Mouse (Mus musculus): ENCODE data around the gene Gm815. TPM values are rescaled to one million over a fixed set of nuclear protein-coding genes. Genes with fewer than 3 reads are reported as not detected.

Gene Gm815
- total RNA-seq, 2 experiments from 2014 or later: not detected

GRCm38 (mm10) chr19:26872886-26873285 is 12.8 kb upstream of the Gm815 start:
- no peak for DNase-seq
- intact Hi-C loops (cut with DNase I; ENCODE audit: low total_unique reads): no loop called here

GRCm38 (mm10) chr19:26875601-26876000 is 10.1 kb upstream of the Gm815 start:
- no peak for DNase-seq
- intact Hi-C loops (cut with DNase I; ENCODE audit: low total_unique reads): no loop called here

DNA sequence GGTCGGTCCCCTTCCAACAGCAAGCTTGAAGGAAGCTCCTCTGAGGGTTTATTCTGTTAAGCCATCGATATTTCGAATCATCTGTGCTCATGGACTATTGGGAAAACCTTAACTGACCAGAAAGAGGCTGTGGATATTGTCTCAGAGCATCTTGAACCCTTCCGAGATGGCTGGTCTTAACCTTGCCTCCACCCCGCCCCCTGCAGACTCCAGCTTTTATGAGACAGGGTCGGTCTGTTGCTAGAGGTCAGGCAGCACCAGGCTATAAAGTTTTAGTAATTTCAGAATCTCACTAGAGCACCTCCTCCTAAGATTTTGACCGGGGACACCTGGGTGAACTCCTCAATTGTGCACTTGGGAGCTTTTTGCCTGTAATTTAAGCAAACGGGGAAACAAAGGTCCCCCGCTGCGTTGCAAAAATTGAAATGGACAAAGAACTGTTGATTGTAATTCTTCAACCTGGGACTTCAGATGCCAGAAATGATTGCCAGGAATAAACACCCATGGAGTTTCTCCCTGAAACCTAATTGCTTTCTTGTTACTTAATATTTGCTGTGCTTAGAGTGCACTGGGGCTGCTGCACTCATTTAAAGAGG is 8.4 kb upstream of the Gm815 start:
- no peak for DNase-seq
- intact Hi-C loops (cut with DNase I; ENCODE audit: low total_unique reads): no loop called here

DNA sequence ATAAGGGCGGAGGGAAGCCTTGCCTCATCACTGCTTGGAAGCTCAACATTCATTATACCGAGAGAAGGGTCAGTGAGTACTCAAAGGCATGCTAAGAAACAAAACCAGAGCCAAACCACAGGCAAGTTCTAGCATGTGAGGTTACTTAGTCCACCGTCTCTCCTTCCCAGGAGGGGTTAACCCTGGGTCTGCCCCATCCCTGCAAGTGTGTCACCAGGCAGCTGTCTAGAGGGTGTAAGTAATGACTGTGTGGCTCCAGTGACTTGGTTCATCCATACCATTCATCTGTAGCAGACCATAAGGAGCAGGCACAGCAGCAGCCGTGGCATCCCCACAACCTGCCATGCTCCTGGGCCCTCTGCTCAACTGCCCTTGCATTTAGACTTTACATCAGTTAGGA is 5.8 kb upstream of the Gm815 start:
- no peak for DNase-seq
- intact Hi-C loops (cut with DNase I; ENCODE audit: low total_unique reads): no loop called here

DNA sequence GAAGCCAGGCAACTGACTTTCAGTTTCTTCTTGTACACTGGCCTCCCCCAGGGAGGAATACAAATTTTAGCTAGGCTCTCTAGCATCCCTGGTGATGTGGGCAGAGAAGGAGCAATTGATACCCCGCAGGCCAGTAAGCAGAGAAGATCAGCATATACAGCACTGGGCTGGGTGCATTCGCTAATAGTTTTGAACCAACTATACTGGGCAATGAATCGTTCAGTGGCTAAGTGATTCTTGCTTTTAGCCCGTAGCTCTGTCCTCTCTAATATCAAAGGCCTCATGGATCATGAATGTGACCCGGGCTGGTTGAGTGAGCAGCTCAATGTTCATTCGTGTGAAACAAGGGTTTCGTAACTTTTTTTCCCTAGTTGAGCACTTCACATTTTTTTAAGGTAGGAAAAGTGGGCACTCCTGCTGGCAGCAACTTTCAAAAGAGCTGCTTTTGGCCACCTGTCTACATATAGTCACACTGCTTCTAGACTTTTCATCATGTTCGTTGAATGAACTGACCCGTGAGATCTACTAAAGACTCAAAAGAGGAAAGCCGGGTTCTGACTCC is 3.7 kb upstream of the Gm815 start:
- DNase-seq: no peak
- intact Hi-C loops (cut with DNase I; ENCODE audit: low total_unique reads): no loop called here

DNA sequence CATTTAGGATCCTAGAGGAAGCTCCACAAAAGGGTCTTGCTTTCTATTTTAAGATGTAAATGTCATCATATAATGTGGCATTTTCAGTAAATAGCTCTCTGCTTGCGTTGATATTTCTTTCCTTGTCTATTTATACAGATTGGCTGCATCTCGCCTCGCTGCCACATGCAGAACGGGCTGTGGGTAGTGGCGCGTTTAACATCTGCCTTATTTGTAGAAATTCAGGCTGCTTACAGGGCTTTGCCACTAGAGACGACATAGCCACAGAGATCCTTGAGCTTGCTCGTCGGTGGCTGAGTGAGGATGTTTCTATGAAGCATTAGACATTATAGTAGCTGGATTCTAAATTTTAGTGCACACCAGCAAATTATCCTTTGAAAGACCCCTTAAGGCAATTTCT is 2.5 kb downstream of the Gm815 start:
- intact Hi-C loops (cut with DNase I; ENCODE audit: low total_unique reads): no loop called here
- no peak for DNase-seq

GRCm38 (mm10) chr19:26891306-26891964 is 5.8 kb downstream of the Gm815 start:
- intact Hi-C loops (cut with DNase I; ENCODE audit: low total_unique reads): no loop called here
- peak; percentile 36 for DNase-seq

GRCm38 (mm10) chr19:26892861-26893260 is 7.2 kb downstream of the Gm815 start:
- intact Hi-C loops (cut with DNase I; ENCODE audit: low total_unique reads): no loop called here
- DNase-seq: no peak

DNA sequence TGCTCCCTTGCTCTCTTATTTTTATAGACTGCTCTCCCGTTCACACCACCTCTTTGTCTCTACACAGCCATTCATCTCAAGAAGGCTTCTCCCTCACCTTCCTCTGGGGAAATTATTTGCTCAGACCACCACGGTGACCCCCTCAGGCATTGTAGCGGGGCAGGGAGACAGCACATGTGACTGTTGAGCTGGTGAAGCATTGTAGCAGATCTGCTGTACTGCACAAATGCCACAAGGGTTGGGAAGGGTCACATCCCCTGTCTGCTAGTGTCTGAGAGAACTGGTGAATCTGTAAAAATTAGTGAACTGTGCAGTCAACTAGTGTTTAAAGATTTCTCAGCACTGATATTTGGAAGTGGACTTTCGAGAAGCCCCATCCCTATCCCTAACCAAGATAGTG is 16.5 kb downstream of the Gm815 start:
- intact Hi-C loops (cut with DNase I; ENCODE audit: low total_unique reads): no loop called here
- DNase-seq: no peak

GRCm38 (mm10) chr19:26914245-26914644 is 28.6 kb downstream of the Gm815 start:
- DNase-seq: no peak
- intact Hi-C loops (cut with DNase I; ENCODE audit: low total_unique reads): no loop called here

DNA sequence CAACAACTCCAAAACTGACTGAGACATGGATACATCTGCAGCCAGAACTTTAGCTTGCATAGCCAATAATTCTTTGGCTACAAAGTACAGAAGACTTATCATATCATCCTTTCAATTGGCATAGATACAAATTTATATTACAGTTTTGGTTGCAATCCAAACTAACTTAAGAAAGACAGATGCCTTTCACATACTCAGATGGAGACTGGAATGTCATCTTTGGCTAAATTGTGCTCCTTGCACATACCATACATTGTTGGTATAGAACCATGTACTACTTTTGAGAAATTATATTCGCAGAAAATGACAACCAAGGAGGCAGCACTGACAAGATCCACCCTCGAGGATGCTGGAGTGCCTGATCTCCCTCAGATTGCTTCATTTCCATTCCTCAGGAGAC is 35.1 kb downstream of the Gm815 start:
- no peak for DNase-seq
- intact Hi-C loops (cut with DNase I; ENCODE audit: low total_unique reads): no loop called here

DNA sequence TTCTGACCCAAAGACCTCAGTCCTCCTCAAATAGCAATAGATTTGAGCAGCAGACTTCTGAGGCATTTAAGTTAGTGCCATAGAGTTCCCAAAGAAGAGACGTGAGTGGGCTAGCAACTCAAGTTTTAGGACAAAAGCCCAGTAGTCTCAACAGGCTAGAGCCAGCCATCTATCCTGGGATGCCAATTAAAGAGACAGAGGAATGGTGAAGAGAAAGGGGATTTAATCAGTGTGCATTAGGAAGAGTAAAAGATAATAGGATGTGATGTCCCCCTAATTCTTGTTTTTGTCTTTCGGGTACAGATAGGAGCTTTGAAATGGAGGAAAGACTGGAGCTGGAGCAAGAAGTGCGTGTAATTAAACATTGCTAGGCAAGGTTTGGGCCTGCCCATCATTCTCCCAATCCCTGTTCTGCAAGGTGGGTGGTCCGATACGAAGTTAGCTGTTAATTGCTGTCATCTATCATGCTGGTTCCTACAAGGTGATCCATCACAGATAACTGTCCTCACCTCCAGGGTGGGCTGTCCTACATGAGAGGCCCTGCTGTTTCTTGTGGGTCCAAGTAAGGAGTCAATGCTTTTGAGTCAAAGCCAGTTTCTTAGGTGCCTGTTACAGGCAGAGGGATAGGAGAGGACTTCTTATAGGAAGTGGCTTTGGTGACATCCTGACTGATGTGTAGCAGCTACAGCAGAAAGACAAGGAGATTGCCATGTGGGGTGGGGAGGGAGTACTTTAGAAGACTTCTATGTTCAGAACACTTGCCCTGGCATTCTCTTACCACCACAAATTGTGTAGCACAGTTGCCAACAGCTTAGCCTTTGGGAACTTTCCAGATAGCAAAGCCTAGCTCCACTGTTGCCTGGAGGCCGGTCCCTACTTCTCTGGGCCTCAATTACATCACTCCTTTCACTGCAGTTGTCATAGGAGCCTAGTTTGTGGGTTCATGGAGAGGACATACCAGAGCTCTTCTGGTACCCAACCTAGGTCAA is 44.9 kb downstream of the Gm815 start:
- peak; percentile 5 for DNase-seq
- intact Hi-C loops (cut with DNase I; ENCODE audit: low total_unique reads): no loop called here

GRCm38 (mm10) chr19:26934186-26934585 is 48.5 kb downstream of the Gm815 start:
- DNase-seq: no peak
- intact Hi-C loops (cut with DNase I; ENCODE audit: low total_unique reads): no loop called here
